Mouse (Mus musculus) embryo, embryonic 11.5 days (tissue): ENCODE data around the gene Slc2a5.

Experiments
- DNase-seq: peaks from one replicate; pipeline ENCODE4 v3.0.0-alpha.2; 2012; ENCODE audit warnings: low read depth, low spot score

The Slc2a5 gene

GRCm38 (mm10) chr4:150119055-150119454, at the start of gene Slc2a5:
Slc2a5 (plus strand) TSS chr4:150119283.
- DNase-seq = no peak

GRCm38 (mm10) chr4:150070136-150070535, 48.9 kb upstream of the Slc2a5 start:
- DNase-seq = no peak

GRCm38 (mm10) chr4:150072416-150073101, 46.5 kb upstream of the Slc2a5 start:
- DNase-seq = no peak

- no peak for DNase-seq
Measured at GRCm38 (mm10) chr4:150073102-150073473, 46.0 kb upstream of the Slc2a5 start.

- no peak for DNase-seq
Measured at GRCm38 (mm10) chr4:150075350-150075749, 43.7 kb upstream of the Slc2a5 start.

GRCm38 (mm10) chr4:150076147-150076546, 42.9 kb upstream of the Slc2a5 start:
- DNase-seq = no peak

GRCm38 (mm10) chr4:150078646-150079045, 40.4 kb upstream of the Slc2a5 start:
- no peak for DNase-seq

- no peak for DNase-seq
Measured at GRCm38 (mm10) chr4:150079244-150079643, 39.8 kb upstream of the Slc2a5 start.

GRCm38 (mm10) chr4:150080330-150080967, 38.6 kb upstream of the Slc2a5 start:
- DNase-seq = no peak

- DNase-seq = no peak
Measured at GRCm38 (mm10) chr4:150085366-150085765, 33.7 kb upstream of the Slc2a5 start.

GRCm38 (mm10) chr4:150086841-150087160, 32.3 kb upstream of the Slc2a5 start:
- DNase-seq = no peak

GRCm38 (mm10) chr4:150087161-150087889, 31.8 kb upstream of the Slc2a5 start, which contains the start of gene Gpr157:
Gpr157 (plus strand) TSS chr4:150087365.
- peak; percentile 91 for DNase-seq

- DNase-seq = no peak
Measured at GRCm38 (mm10) chr4:150087890-150088530, 31.1 kb upstream of the Slc2a5 start.

GRCm38 (mm10) chr4:150089121-150089520, 30.0 kb upstream of the Slc2a5 start:
- no peak for DNase-seq

- no peak for DNase-seq
Measured at GRCm38 (mm10) chr4:150091887-150092582, 27.0 kb upstream of the Slc2a5 start.

- DNase-seq = no peak
Measured at GRCm38 (mm10) chr4:150092583-150092902, 26.5 kb upstream of the Slc2a5 start.

- DNase-seq = no peak
Measured at GRCm38 (mm10) chr4:150093560-150094462, 25.3 kb upstream of the Slc2a5 start.

GRCm38 (mm10) chr4:150094463-150094789, 24.7 kb upstream of the Slc2a5 start:
- DNase-seq = no peak

- DNase-seq = no peak
Measured at GRCm38 (mm10) chr4:150096309-150096708, 22.8 kb upstream of the Slc2a5 start.

- DNase-seq = no peak
Measured at GRCm38 (mm10) chr4:150097847-150098246, 21.2 kb upstream of the Slc2a5 start.

- peak; percentile 57 for DNase-seq
Measured at GRCm38 (mm10) chr4:150098880-150099279, 20.2 kb upstream of the Slc2a5 start.
